Mouse (Mus musculus): Measurements from ENCODE around the gene Mmd.

DNA sequence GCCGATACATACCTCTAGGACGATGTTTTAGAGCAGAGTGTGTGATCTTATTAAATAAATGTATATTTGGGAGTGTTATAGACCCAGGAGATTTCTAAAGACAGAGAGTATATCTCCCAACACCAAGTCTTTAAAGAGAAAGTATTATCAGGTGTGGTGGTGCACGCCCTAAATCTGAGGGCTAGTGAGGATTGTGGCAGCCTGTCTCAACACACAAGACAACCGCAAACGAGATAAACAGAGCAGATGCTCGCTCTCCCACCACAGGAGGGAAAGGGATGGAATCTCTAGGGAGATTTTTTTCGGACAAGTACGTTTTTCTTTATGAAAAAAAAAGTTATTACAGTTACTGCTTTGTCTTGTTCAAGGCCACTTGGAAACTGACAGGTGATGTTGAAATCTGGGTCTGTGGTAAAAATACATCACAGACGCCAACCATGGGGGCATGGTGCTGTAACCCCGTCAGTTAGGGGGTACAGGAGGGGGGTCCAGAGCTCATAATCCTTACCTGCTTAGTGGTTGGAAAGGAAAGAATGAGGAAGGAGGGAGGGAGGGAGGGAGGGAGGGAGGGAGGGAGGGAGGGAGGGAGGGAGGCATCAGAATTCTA is 9.2 kb downstream of the Mmd start:
- TF ChIP-seq CTCF (IDR thresholded peaks at IDR 0.05; ENCODE audit: low read depth) (no peak), EP300 (IDR thresholded peaks at IDR 0.05; ENCODE audit: low read depth) (no peak)
